Mouse (Mus musculus): ENCODE results near the gene Farsa.

The Farsa gene

DNA sequence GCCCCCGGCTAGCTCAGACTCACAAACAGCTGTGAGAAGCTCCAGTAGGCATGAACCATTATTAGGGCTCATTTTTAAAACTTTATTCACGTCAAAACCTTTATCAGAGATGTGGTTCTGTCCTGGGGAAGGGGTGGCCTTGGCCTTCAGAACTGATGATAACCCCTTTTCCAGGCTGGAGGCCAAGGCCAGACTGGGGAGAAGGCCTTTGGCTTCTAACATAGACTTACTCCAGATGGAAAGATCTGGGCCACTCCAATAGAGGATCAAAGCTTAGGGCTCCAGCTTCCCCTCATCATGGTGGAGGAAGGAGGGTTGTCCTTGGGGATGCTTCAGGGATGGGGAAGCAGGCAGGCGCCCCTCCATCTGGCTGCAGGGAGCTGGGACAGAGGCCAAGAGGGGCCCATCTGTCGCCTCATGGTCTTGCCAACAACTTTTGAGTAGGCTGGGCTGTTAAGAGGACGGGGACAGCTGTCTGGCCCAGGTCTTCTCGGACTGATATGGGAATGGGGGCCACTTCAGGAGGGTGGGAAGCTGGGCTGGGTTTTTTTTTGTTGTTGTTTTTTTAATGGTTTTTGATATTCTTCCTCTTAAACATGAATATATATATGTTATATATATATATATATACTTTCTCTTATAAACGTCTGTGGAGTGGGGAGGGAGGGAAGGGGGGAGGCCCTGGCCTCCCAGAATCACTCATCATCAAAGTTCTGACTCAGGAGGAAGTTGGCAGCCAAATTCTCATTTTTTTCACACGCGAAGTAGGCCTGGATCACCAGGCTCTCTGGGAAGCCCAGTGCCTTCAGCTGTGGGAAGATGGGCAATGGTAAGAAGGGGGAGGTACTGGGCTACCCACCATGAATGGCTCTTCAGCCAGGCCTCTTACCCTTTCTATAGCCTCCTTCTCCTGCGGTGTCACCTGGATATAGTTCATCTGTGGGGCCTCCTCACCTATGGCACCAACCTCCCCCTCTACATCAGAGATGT lies 21.6 kb upstream of the Farsa start:
- no peak for DNase-seq (ENCODE audit: low spot score)

DNA sequence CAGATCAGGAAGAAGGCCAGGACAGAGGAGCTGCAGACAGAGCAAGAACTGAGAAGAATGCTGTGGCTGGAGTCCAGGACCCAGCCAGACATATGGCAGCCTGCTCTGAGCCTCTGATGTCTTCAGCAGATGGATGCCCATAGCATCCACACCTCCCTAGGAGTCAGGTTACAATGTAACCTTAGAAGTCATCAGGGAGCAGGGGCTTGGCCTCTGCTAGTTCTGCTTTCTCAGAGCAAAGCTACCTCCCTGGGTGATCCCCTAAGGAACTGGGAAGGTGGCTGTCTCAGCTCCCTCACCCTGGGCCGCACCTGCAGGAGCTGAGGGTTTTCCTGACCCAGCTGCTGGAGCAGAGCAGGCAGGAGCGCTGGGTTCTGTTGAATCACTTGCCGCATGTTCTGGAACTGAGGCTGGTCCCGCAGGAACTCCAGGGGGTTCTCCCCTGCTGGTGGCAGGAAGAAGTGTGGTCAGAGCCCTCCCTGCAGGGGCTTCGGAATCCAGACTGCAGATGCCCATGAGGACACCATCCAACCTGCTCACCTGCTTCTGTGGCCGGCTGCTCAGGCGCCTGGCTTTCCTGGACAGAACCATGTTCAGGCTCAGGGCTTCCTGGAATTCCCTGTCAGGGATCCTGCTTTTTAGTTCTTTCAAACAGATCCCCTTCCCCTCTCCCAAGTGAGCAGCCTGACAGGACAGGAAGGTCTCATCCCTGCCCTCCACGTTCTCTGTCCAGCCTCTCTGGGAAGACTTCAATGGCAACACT lies 19.5 kb upstream of the Farsa start:
- peak; percentile 83 for DNase-seq (ENCODE audit: low spot score)

DNA sequence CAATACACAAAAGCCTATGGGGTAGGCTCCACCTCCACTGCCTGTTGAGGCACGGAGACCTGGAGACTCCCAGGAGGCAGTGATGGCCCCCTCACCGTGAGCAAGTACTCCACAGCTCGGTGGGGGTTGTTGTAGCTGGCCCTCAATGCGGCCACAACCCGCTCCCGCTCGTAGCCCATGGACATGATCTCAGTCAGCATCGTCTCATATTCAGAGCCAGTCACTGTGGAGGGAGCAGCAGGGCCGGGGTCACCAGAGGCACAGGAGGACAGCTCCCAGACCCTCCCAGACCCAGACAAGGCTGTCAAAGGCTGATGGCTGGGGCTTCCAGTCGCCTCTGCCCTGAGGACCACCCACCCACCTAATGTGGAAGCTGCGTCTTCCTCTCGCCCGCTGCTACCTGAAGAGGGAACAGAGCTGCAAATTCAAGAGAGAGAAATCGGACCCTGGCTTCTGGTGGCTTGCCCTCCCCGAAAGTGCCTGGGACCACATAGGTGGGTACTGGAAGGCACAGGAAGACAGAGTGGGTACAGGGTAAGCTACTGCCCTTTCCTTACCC lies 18.8 kb upstream of the Farsa start:
- DNase-seq (ENCODE audit: low spot score), result no peak

DNA sequence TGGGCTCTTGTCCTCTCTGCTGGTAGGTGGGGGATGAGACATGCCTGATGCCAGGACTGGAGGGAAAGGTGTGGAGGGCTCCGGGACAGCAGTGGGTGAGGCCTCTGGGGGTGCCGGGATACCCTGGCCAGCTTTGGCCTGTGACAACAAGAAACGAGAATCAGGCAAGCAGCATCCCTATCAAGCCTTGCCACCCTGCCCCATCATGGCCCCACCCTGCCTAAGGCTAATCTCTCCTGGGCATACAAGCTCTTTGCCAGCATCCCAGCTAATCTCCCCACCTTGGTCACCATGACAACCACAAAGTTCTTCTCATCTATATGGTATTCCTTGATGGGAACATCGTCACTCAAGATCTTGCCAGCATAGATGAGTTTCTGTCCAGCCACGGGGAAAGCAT lies 18.3 kb upstream of the Farsa start:
- DNase-seq (ENCODE audit: low spot score), result no peak

DNA sequence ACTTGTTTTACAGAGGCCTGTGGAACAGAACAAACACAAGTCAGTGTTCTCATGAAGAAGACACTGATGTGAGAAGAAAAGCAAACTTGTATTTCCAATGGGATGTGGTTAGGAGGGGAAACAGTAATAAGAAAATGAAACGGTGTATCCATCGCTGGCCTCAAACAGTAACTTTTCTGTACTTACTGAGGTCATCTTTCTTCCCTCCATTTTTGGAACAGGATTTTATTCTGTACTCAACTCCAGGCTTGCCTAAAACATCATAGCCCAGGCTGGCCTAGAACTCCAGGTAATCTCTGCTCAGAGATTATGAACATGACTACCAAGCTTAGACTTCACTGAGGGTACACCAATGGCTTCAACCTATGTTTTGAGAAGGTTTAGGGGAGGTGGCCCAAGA lies 17.4 kb upstream of the Farsa start:
- no peak for DNase-seq (ENCODE audit: low spot score)

DNA sequence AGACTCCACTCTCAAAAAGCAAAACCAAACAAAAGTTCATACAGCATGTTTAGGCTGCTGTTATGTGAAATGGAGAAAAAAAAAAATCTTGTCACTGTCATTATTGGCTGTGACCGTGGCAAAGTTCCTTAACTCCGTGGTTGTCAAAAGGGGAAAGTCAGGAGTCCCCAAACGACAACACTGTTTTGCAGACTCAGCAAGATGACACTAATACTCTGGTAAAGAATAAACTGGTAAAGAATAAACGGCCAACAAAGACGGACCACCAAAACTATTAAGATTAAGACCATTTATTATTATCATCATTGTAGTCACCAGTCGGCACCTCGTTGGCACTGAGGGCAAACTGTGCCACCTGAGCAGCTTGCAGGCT lies 16.9 kb upstream of the Farsa start:
- DNase-seq (ENCODE audit: low spot score), result no peak

DNA sequence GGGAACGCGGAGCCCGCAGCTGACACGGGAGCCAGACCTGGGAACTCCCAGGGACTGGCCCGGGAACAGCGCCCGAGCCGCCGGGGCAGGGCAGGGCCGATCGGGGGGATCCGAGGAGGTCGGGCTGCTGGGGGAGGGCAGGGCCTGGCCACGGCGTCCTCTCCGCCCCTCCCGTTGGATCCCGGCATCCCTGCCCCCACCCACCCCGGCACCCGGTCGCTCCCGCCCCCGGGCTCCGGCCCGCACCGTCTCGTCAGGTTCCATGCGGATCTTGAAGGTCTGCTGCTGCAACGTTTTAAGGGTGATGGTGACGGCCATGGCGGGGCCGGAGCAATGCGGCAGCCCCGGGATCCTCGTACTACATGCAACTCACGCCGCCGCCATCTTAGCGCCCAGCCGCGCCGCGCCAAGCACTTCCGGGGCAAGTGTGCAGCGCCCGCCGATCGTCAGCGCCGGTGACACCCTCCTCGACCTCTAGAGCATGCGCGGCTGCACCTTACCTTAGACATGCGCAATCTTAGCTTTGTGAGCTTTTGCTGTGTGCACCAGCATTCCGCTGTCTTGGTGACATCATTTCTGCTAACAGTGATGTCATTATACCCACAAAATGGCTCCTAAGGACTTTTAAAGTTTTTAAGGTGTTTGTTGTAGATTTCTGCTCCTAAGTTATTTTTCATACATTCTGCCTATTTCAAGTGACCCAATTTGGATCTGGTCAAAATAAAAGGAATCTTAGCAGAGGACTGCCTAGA lies 16.4 kb upstream of the Farsa start, which contains the start of gene Rad23a:
Gene Rad23a, minus strand, starts transcription at position 418 of the 752 bp plus-strand sequence.
- peak; percentile 89 for DNase-seq (ENCODE audit: low spot score)

DNA sequence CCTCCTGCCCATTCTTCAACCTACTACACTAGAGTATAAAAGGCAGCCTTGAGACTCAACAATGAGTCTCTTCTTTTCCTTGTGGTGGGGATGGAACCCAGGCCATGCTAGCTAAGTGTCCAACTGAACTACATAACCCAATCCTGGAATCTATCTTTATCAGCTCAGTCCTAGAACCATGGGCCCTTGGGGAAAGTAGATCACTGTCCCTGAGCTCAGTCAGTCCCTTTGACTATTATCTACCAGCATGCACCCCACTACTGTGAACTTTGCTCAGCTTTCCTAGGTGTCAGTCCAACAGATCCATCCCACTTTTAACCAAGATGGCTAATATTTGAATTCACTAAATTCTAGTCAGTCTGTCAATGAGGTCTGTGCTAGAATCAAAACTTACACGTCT lies 15.3 kb upstream of the Farsa start:
- no peak for DNase-seq (ENCODE audit: low spot score)

DNA sequence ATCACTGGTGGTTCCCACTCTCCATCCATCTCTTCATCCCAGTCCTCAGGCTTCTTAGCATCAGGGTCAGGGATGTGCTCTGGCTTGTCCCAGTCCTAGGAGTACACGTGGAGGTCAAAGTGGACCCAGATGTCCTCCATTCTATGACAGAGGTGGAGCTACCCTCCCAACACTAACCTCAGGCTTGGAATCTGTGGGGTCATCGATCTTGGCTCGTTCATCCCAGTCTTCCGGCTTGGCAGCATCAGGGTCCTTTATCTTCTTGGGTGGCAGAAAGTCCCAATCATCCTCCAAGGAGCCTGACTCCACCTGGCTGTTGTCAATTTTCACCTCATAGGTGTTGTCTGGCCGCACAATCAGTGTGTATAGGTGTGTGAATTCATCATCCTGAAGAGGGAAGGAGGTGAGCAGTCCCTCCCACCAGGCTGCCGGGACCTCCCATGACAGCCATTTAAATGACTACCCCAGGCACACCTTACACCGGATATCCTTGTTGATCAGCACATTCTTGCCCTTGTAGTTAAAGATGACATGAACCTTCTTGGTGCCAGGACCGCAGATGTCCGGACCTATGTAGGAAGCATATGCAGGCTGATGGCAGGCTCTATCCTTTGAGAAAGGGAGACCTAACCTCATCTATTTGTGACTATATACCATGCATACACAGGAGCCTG lies 12.3 kb upstream of the Farsa start:
- DNase-seq (ENCODE audit: low spot score), result no peak

DNA sequence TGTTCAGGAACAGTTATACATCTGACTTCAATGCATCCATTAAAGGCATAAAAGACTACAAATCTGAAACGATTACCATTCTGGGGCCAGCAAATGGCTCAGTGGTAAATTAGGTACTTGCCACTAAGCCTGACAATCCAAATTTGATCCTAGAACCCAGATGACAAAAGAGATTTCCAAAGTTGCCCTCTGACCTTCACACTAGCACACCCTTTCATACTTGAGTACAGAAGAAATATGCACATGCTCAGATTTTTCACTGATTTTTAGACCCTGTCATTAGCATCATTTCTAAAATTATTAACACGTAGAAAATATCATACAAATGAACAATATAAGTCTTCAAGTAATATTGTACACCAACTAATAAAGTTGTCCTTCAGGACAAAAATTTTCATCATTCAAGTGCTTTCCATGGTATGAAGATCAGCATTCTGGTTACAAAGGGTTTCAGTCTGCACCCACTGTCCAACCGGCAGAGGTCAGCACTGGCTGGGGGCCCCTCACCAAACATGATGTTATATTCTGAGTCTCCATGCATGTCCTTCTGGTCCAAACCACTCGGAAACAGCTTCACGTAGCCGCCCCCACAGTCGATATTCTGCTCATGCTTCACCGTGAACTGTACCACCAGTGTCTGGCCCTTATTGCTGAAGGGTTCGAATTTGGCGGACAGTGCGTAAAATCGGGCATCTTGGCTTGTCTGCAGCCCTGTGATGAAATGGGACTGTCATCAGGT lies 11.3 kb upstream of the Farsa start:
- no peak for DNase-seq (ENCODE audit: low spot score)

DNA sequence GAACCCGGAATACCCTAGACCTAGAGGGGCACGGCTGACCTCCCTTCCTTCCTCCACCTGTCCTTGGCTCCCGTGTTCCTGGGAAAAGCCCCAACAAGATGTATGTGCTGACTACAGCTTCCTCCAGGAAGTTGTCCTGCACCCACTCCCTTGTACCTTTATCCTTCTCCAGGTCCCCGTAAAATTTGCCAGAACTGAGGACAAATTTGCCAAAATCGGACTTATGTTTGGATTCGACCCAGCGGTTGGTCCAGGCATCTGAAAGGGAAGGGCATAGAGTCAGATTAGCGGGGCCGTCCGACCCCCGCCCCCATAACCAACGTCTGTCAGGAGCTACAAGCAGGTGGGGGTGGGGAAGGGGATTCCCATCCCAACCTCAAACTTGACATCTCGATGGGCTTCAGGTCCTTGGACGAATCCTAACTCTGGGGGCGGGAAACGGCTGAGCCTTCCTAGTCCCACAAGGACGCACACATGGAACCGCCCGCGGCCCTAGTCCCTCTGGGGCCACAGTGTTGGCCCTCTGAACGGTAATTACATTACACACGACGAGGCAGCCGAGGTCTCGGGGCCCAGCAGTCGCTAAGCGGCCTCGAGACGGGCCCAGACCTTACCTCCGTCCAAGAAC lies 10.6 kb upstream of the Farsa start:
- no peak for DNase-seq (ENCODE audit: low spot score)

DNA sequence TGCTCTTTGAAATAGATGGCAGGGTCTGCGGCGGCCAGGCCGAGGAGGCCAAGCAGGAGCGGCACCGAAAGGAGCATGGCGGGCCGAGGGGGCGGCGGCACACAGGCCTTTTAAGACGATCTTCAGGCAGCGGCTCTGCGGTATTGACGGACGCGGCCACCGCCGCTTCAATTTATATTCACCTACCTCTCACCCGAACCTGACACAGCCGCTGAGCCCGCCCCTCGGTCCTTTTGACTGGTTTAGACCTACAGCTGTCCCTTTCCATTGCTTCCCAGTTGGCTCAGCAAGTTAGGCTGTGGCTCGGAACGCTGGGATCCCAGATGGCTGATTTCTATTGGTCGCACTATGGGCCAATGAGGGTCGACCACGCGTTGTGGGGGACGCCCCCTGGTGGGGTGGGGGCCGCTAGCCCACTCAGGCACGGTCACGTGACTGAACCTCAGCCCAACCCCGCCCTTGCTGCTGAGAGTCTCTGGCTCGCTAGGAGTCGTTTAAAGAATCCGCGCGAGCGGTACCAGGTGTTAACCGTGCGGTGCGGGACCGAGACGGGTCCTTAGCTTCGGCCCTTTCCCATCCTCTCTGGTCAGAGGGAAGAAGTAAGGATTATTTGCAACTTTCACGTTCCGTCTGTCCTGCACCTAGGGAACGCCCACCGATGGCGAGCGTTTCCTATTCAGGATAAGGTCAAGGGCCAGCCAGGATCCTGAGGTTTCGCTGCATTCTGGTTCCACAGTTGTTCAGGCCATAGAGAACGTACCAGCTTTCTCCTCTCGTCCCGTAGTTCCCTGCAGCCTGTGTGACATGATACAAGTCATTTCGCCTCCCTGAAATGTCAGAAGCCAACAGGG lies 9.8 kb upstream of the Farsa start, which contains the start of gene Calr:
Gene Calr, minus strand, starts transcription at position 213 of the 851 bp plus-strand sequence.
- peak; percentile 100 for DNase-seq (ENCODE audit: low spot score)

DNA sequence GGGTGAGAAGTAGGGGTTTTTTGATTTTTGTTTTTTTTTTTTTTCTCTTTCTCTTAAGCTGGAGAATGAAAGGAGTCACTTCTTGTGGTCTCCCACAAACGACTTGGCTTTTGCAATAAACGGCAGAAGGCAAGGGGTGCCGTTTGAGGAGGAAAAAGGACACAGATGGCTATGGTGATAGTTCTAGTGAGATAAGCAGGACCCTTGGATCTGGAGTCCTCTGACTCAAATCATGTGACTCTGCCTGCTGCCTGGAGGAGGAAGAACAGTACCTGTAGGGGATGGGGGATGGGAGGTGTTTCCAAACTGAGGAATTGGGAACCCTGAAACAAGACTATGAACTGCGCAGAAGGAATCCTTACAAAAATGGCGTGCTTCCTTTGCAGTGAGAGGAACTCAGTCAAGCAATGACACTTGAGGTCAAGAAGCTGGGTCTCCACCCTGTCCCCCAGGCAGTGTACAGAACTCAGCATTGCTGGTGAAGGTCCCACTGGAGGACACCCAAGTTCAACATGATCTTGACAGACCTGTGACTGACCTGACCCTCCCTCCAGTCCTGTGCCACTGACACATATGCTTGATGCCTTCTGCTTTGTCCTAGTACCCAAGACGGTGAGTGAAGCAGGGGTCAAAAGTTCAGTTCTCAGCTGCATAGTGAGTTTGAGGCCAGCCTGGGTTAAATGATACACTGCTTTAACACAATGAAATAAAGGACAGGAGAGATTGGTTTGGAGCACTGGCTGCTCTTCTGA lies 8.9 kb upstream of the Farsa start:
- no peak for DNase-seq (ENCODE audit: low spot score)

DNA sequence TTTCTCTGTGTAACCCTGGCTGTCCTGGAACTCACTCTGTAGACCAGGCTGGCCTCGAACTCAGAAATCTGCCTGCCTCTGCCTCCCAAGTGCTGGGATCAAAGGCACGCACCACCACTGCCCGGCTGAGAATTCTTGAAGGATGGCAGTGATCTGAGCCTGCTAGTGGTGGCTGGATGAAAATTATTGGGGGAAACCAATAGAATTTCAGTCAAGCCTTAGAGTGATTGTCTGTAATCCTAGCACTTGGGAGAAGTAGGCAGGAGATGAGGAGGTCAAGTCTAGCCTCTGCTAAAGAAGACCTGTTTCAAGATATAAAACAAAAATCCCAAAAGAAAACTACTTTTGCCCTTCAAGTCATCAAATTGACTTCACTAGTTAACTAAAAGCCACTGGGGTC lies 355 bp upstream of the Farsa start:
- no peak for DNase-seq (ENCODE audit: low spot score)

DNA sequence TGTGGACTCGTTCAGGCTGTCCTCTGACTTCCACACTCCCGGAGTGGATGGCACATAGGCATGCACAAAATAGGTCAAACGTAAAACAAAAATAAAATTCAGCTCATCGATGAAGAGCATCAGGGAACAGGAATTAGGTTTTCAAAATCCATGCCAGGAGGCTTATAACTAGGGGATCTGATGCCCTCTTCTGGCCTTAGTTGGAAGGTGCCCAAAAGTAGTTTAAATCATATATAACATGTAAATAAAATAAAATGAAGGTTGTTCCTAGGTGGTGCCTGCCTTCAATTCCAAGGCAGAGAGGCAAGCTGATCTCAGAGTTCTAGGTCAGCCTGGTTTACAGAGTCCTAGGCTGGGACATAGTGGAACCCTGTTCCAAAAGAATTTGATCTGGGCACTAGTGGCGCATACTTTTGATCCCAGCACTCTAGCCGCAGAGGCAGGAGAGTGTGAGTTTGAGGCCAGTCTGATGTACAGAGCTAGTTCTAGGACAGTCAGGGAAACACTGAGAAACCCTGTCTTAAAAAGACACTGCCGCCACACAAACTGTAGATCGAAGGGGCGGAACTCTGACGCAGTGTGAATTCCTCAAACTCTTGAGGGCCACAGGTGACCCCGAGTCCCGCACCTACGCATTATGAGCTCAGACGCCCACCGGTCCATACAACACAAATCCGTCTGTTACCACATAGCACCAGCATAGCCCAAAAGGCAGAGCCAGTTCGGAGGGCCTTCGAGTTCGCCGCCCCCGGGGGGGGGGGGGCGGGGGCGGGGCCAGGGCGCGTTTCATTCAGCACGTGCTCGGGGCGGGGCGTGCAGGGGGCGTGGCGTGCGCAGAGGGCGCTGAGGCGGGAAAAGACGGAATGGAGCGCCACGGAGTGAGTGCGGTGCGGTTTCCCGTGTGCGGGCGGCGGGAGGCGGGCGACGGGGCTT lies 14.9 kb downstream of the Farsa start, which contains the start of gene Syce2:
Gene Syce2, plus strand, starts transcription at position 736 of the 933 bp plus-strand sequence.
- peak; percentile 90 for DNase-seq (ENCODE audit: low spot score)

DNA sequence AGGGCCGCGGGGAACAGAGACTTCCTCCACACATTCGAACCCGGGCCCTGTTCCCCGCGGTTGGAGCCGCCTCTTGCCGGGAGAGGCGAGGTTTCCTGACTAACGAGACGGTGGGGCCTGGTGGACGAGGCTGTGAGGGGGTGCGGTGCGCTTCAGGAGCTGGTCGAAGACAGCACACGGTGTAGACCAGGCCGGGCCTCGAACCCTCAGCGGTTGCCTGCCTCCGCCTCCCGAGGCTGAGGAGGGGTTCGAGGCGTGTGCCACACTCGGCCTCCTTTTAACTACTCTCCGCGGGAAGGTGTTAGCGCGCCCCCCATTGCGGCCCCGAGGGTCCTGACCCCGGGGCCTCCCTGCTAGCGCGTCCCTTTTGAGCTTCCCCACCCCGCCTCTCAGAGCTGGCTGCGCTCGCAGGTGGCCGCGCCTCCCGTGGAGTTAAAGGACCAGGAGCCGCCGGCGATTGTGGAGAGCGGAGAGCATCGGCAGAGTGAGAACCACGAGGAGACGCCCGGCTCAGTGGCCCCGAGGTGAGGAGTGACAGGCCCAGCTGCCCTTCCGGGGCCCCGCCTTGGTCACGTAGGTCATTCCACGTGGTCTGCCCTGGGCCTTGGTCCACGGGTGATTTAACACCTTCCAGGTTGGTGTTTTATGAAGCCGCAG lies 15.6 kb downstream of the Farsa start:
- peak; percentile 76 for DNase-seq (ENCODE audit: low spot score)

DNA sequence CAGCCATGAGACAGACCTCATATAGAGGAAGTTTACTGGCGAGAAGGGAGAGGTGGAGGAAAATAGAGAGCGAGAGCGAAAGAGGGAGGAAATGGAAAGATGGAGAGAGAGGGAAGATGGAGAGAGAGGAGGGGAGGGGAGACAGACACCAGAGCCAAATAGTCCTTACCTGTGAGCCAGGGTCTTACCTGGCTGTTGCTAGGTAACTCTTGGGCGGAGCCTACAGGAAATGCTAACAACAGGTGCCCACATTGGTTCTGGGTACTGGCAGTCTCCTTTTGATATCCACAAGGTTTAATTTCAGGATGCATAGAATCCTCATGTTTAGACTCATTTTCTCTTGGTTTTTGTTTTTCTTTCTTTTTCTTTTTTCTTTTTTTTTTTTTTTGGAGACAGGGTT lies 16.2 kb downstream of the Farsa start:
- no peak for DNase-seq (ENCODE audit: low spot score)

Data from testis, postnatal 14 days (tissue).